Mouse (Mus musculus): ENCODE results near the gene Sema6b.

DNA sequence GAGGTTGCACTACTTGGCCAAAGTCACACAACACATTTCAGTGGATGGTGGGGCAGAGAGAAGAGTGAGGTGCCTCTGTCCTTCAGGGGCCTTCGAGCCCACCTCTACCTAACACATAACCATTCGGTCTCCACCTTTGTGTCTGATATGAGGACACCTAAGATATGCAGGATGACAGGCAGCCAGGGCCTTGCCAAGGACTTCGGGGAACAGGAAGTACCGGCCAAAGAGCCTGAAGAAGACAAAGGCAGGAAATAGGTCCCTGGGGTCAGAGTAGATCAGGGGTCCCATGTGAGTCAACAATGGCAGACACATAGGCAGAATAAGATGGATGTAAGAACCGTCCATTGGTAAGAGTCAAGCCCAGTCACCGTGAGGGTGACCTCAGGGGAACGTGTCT lies 3.6 kb downstream of the Sema6b start:
- TF ChIP-seq POLR2A (IDR thresholded peaks at IDR 0.05; ENCODE audit: borderline replicate concordance, insufficient read depth, low read length) (no peak), CTCF (IDR thresholded peaks at IDR 0.05; ENCODE audit: borderline replicate concordance, insufficient read depth, low read depth, low read length) (no peak)

Data from cerebellum, adult 2 months (tissue).